Comparison of ENCODE assay signal across 8 mouse cellular contexts in the genomic region with DNA sequence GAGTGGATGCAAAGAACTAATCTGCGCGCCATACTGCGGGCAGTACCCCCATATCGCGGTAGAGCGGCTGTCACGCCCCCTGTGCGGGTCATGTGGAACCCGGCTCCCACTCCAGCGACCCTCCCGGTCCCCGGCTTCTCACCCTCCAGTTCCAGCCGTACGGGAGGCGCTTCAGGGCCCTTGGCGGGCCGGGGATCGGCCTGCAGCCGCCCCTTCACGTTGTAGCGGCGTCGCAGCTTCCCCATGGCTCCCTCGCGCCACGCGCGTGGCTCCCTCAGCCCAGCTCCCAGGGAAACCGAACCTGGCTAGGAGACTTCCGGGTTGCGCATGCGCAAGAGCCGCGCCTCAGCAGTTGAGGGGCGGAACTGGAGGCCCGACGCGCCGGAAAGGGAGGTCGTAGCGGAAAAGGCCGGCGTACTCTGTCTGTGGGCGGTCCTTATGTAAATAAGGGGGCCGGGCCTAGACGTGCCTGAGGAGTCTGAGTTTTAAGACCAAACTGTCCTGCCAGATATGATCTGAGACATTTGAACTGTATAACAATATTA. TPM values are rescaled to one million over a fixed set of nuclear protein-coding genes. Genes with fewer than 3 reads are reported as not detected.
DNase-seq lines count a peak whose midpoint lies in the region; ATAC-seq and TF ChIP-seq lines count a peak whose summit lies in the region.

TSS of gene Dhx37 (minus strand) at position 329 of the 545 bp plus-strand sequence.

- peak; percentile 93 for ATAC-seq in heart, embryonic 11.5 days (replicated peaks; ENCODE audit: insufficient number of reproducible peaks, low FRiP score, low TSS enrichment)
- ATAC-seq in kidney, embryonic 16.5 days (ENCODE audit: low FRiP score, low TSS enrichment) = peak; percentile 98

- TF ChIP-seq POLR2A in brain, embryonic 14.5 days (IDR thresholded peaks at IDR 0.05; ENCODE audit: borderline replicate concordance, extremely low read depth, insufficient read depth, insufficient read length, poor library complexity, severe bottlenecking) = peak; percentile 84
- peak; percentile 73 for TF ChIP-seq POLR2A in liver, adult 2 months (IDR thresholded peaks at IDR 0.05; ENCODE audit: extremely low read depth, insufficient read depth, low read length)
- TF ChIP-seq POLR2A in myocyte (IDR thresholded peaks at IDR 0.05; ENCODE audit: insufficient read length, low read depth) = peak; percentile 93

- H3K79me2 ChIP-seq in C2C12 (ENCODE audit: control insufficient read depth, insufficient read depth) = peaks cover 27% of the 10 kb centered on the region
- peaks cover 11% of the 10 kb centered on the region; the same call in 1 of the 2 replicates for H3K79me2 ChIP-seq in liver, adult 2 months (ENCODE audit: control insufficient read depth, insufficient read depth, low read length)
- peaks cover 10% of the 10 kb centered on the region for H3K79me2 ChIP-seq in myocyte (ENCODE audit: control insufficient read depth, insufficient read depth)

- H3K27me3 ChIP-seq in C2C12 (ENCODE audit: control insufficient read depth, insufficient read depth, insufficient read length) (no peaks in the 10 kb centered on the region), myocyte (ENCODE audit: control insufficient read depth, insufficient read depth, insufficient read length) (no peaks in the 10 kb centered on the region)
- H3K27me3 ChIP-seq in erythroblast, embryonic 14.5 days (ENCODE audit: control insufficient read depth) = no peaks in the 10 kb centered on the region
- no peaks in the 10 kb centered on the region for H3K27me3 ChIP-seq in heart, embryonic 11.5 days (ENCODE audit: control insufficient read depth, insufficient read depth, low read length)
- H3K27me3 ChIP-seq in kidney, embryonic 16.5 days (ENCODE audit: insufficient read depth, low read length) = no peaks in the 10 kb centered on the region
- H3K27me3 ChIP-seq in liver, adult 2 months (ENCODE audit: control insufficient read depth, insufficient read depth, low read length) = no peaks in the 10 kb centered on the region
- no peaks in the 10 kb centered on the region for H3K27me3 ChIP-seq in splenic B cell, adult 2 months (ENCODE audit: control insufficient read depth, insufficient read depth, low read length, poor library complexity, severe bottlenecking)

- H3K4me3 ChIP-seq in C2C12 (ENCODE audit: insufficient read depth, poor library complexity, severe bottlenecking) (peak within 1 kb of the TSS; percentile 79), myocyte (peak within 1 kb of the TSS; percentile 75)
- peak within 1 kb of the TSS; percentile 89 for H3K4me3 ChIP-seq in erythroblast, embryonic 14.5 days (replicated peaks)
- peak within 1 kb of the TSS; percentile 85 for H3K4me3 ChIP-seq in heart, embryonic 11.5 days (ENCODE audit: low read depth, low read length)
- H3K4me3 ChIP-seq in kidney, embryonic 16.5 days (ENCODE audit: low read length) = peak within 1 kb of the TSS; percentile 84
- peak within 1 kb of the TSS; percentile 86 for H3K4me3 ChIP-seq in liver, adult 2 months (ENCODE audit: insufficient read depth, low read depth, low read length)

- DNase-seq in brain, embryonic 14.5 days (ENCODE audit: low read depth) = peak; percentile 98
- peak; percentile 85 for DNase-seq in liver, adult 2 months (ENCODE audit: extremely low read depth, low read depth, low spot score)
- DNase-seq in splenic B cell, adult 2 months (ENCODE audit: low read depth, low spot score) = peak; percentile 98

- TF ChIP-seq CTCF in C2C12 (IDR thresholded peaks at IDR 0.05; ENCODE audit: control insufficient read depth, insufficient read depth, insufficient read length) = no peak
- TF ChIP-seq CTCF in brain, embryonic 14.5 days (IDR thresholded peaks at IDR 0.05; ENCODE audit: borderline replicate concordance, extremely low read depth, insufficient read depth, insufficient read length) = no peak
- TF ChIP-seq CTCF in liver, adult 2 months (IDR thresholded peaks at IDR 0.05; ENCODE audit: low read depth, low read length) = no peak

- H3K9me3 ChIP-seq in erythroblast, embryonic 14.5 days (ENCODE audit: control insufficient read depth, low read length) = no peaks in the 10 kb centered on the region
- no peaks in the 10 kb centered on the region for H3K9me3 ChIP-seq in heart, embryonic 11.5 days (replicated peaks; ENCODE audit: control insufficient read depth, low read length)
- H3K9me3 ChIP-seq in kidney, embryonic 16.5 days (ENCODE audit: low read length) = no peaks in the 10 kb centered on the region

- H3ac ChIP-seq in C2C12 (ENCODE audit: control insufficient read depth, insufficient read length, low read depth) (peak within 1 kb of the TSS; percentile 89), myocyte (ENCODE audit: control insufficient read depth, insufficient read length) (peak within 1 kb of the TSS; percentile 83)

- peak within 1 kb of the TSS; percentile 86 for H3K9ac ChIP-seq in heart, embryonic 11.5 days (ENCODE audit: low read depth, low read length)
- peak within 1 kb of the TSS; percentile 83 for H3K9ac ChIP-seq in kidney, embryonic 16.5 days (replicated peaks; ENCODE audit: low read length)
- peak within 1 kb of the TSS; percentile 91 for H3K9ac ChIP-seq in liver, adult 2 months (ENCODE audit: low read depth, low read length)

- peak within 1 kb of the TSS; percentile 95 for H3K4me2 ChIP-seq in heart, embryonic 11.5 days
- H3K4me2 ChIP-seq in kidney, embryonic 16.5 days (replicated peaks; ENCODE audit: low read depth, low read length) = peak within 1 kb of the TSS; percentile 71
- H3K4me2 ChIP-seq in myocyte (ENCODE audit: low read depth) = peak within 1 kb of the TSS; percentile 74

- under 1% methylated on average over 45 of the region's 46 CpGs for WGBS in heart, embryonic 11.5 days (ENCODE audit: insufficient replicate concordance)
- under 1% methylated on average over 46 of the region's 46 CpGs for WGBS in kidney, embryonic 16.5 days
- under 1% methylated on average over 46 of the region's 46 CpGs for WGBS in liver, adult 2 months

- peak within 1 kb of the TSS; percentile 46; the same call in 1 of the 2 replicates for H3K27ac ChIP-seq in heart, embryonic 11.5 days (ENCODE audit: low read depth, low read length)
- H3K27ac ChIP-seq in kidney, embryonic 16.5 days (ENCODE audit: low read length) = 0 out of 2 replicates have a peak within 1 kb of the TSS, but pooled peaks have one; percentile 44
- peak within 1 kb of the TSS; percentile 54 for H3K27ac ChIP-seq in liver, adult 2 months (replicated peaks; ENCODE audit: insufficient read depth, low read depth, low read length)

- peaks cover 35% of the 10 kb centered on the region for H3K4me1 ChIP-seq in erythroblast, embryonic 14.5 days (ENCODE audit: control insufficient read depth)
- H3K4me1 ChIP-seq in heart, embryonic 11.5 days (ENCODE audit: control insufficient read depth, insufficient read depth, low read length) = peaks cover 4% of the 10 kb centered on the region
- peaks cover 12% of the 10 kb centered on the region for H3K4me1 ChIP-seq in kidney, embryonic 16.5 days (ENCODE audit: insufficient read depth, low read length)
- H3K4me1 ChIP-seq in liver, adult 2 months (ENCODE audit: control insufficient read depth, insufficient read depth, low read length) = peaks cover 10% of the 10 kb centered on the region

- H3K36me3 ChIP-seq in C2C12 (ENCODE audit: control insufficient read depth, insufficient read depth) = peaks cover 25% of the 10 kb centered on the region
- H3K36me3 ChIP-seq in erythroblast, embryonic 14.5 days (ENCODE audit: control insufficient read depth) = peaks cover 31% of the 10 kb centered on the region
- H3K36me3 ChIP-seq in heart, embryonic 11.5 days (ENCODE audit: control insufficient read depth, insufficient read depth, low read length) = peaks cover 14% of the 10 kb centered on the region
- peaks cover 28% of the 10 kb centered on the region for H3K36me3 ChIP-seq in kidney, embryonic 16.5 days (ENCODE audit: insufficient read depth, low read length)
- peaks cover 1% of the 10 kb centered on the region; the same call in 1 of the 2 replicates for H3K36me3 ChIP-seq in liver, adult 2 months (ENCODE audit: control insufficient read depth, insufficient read depth, low read length)
- H3K36me3 ChIP-seq in myocyte (ENCODE audit: control insufficient read depth, insufficient read depth) = no peaks in the 10 kb centered on the region
- peaks cover 4% of the 10 kb centered on the region for H3K36me3 ChIP-seq in splenic B cell, adult 2 months (ENCODE audit: control insufficient read depth, insufficient read depth, low read length, poor library complexity, severe bottlenecking)

- peaks cover 11% of the 10 kb centered on the region for H3K79me3 ChIP-seq in C2C12 (ENCODE audit: low read depth)

TF ChIP-seq in C2C12, 6 proteins besides CTCF, POLR2A, EP300 and RAD21:
- TF ChIP-seq CEBPB (IDR thresholded peaks at IDR 0.05; ENCODE audit: low read depth) (no peak), MYOD1 (IDR thresholded peaks at IDR 0.05; ENCODE audit: control insufficient read depth, insufficient read length, low read depth) (no peak), USF1 (IDR thresholded peaks at IDR 0.05; ENCODE audit: low read depth) (no peak), MAX (IDR thresholded peaks at IDR 0.05) (peak; percentile 95), MYOG (IDR thresholded peaks at IDR 0.05; ENCODE audit: control insufficient read depth, extremely low read depth, insufficient read length) (no peak)

TF ChIP-seq in myocyte, 11 proteins besides CTCF, POLR2A, EP300 and RAD21:
- TF ChIP-seq SRF (IDR thresholded peaks at IDR 0.05; ENCODE audit: control insufficient read depth, insufficient read length, low read depth) (peak; percentile 42), CEBPB (IDR thresholded peaks at IDR 0.05; ENCODE audit: insufficient read depth, poor library complexity, severe bottlenecking) (no peak), POLR2AphosphoS2 (IDR thresholded peaks at IDR 0.05; ENCODE audit: insufficient read length, low read depth) (peak; percentile 84)

RNA-seq across cellular contexts. Expression of gene Dhx37, which starts in this region (rescaled TPM):
- 25.2 TPM for polyA plus RNA-seq in C2C12 (2012; fragmentation: generic; extraction: Trizol)
- polyA plus RNA-seq in brain, embryonic 14.5 days (2012; rRNA removed) = 27.6 and 31.5 TPM in 2 replicates
- 0.95 and 1.0 TPM in 2 replicates for polyA plus RNA-seq in erythroblast, embryonic 14.5 days (2012)
- 9.9 and 10.6 TPM in 2 replicates for polyA plus RNA-seq in heart, embryonic 11.5 days (2014; fragmentation: Nextera tagmentation; extraction: Ambion mirVana)
- polyA plus RNA-seq in kidney, embryonic 16.5 days (2015; fragmentation: Nextera tagmentation; extraction: Ambion mirVana) = 10.4 and 14.2 TPM in 2 replicates
- total RNA-seq in liver, adult 2 months (2014; rRNA removed) = 3.8 and 5.6 TPM in 2 replicates
- 12.0 and 14.0 TPM in 2 replicates for polyA plus RNA-seq in liver, adult 2 months (2012; rRNA removed)
- 17.2 TPM for polyA plus RNA-seq in myocyte (2012; fragmentation: generic; extraction: Trizol)

Comparison
In these comparisons a context has a peak if more than half of its experiments do, and no peak if none do; other contexts are left out.
1. Peak in every context shown above with its lines: DNase-seq, ATAC-seq, H3K4me3 ChIP-seq and H3K27ac ChIP-seq.